Mouse (Mus musculus) gastrocnemius, postnatal 36 days (tissue): ENCODE measurements around the gene Appl1. TPM values are rescaled to one million over a fixed set of nuclear protein-coding genes. Genes with fewer than 3 reads are reported as not detected.
A peak's percentile ranks its signal among the peaks of the same experiment; 100 is the strongest.
"Not testable (repeated sequence)": the region's sequence is repeated elsewhere in the genome, so short reads cannot be mapped to it uniquely, and the experiment has no call there.

Experiments used
- DNase-seq, 2 experiments: peaks; one replicate each; pipeline ENCODE4 v3.0.0; 2022
- intact Hi-C: fragments of 180-260 bp; cut with DNase I; formaldehyde crosslinking; loops from one replicate; pipeline ENCODE4 v1.15.1; 2025
- total RNA-seq, 2 experiments: library from RNA; stranded (reverse); gene quantifications; 2 replicates each; pipeline ENCODE4 v1.2.3; 2021

Appl1 gene
- total RNA-seq, 2 experiments from 2014 or later = 14.4 to 14.6 TPM

- peak; percentile 95 to 98 for DNase-seq
- intact Hi-C loops = no loop called here
These were observed 546 bp downstream of the Appl1 start for GRCm38 (mm10) chr14:26970439-26970932.

- peak in 1 of 2 experiments; percentile 21 for DNase-seq
- intact Hi-C loops = no loop called here
These were observed 1.1 kb downstream of the Appl1 start for GRCm38 (mm10) chr14:26969856-26970407.

- intact Hi-C loops = no loop called here
- no peak for DNase-seq
These were observed 1.9 kb downstream of the Appl1 start for GRCm38 (mm10) chr14:26969164-26969563.

GRCm38 (mm10) chr14:26960518-26960917 lies 10.5 kb downstream of the Appl1 start:
- DNase-seq = no peak
- intact Hi-C loops = no loop called here

- intact Hi-C loops, DNase-seq: not testable (repeated sequence)
These were observed 14.9 kb downstream of the Appl1 start for GRCm38 (mm10) chr14:26956139-26956538.

- intact Hi-C loops = no loop called here
These were observed 35.5 kb downstream of the Appl1 start for GRCm38 (mm10) chr14:26935558-26935957.

GRCm38 (mm10) chr14:26934891-26935290 lies 36.1 kb downstream of the Appl1 start:
- intact Hi-C loops = no loop called here

More at GRCm38 (mm10) chr14:26935558-26935957, 35.5 kb downstream of the Appl1 start:
- DNase-seq = no peak

GRCm38 (mm10) chr14:26923702-26924421 lies 47.2 kb downstream of the Appl1 start:
- intact Hi-C loops = no loop called here
- no peak for DNase-seq

More at GRCm38 (mm10) chr14:26934891-26935290, 36.1 kb downstream of the Appl1 start:
- no peak for DNase-seq

GRCm38 (mm10) chr14:26919310-26919709 lies 51.7 kb downstream of the Appl1 start:
- no peak for DNase-seq
- intact Hi-C loops = no loop called here

- DNase-seq = no peak
- intact Hi-C loops = no loop called here
These were observed 57.3 kb downstream of the Appl1 start for GRCm38 (mm10) chr14:26913681-26914268.

- DNase-seq = no peak
- intact Hi-C loops = no loop called here
These were observed 59.2 kb downstream of the Appl1 start for GRCm38 (mm10) chr14:26911826-26912225.

- no peak for DNase-seq
- intact Hi-C loops = no loop called here
These were observed 59.8 kb downstream of the Appl1 start for GRCm38 (mm10) chr14:26911201-26911600.

GRCm38 (mm10) chr14:26910461-26910860 lies 60.6 kb downstream of the Appl1 start:
- intact Hi-C loops, DNase-seq: not testable (repeated sequence)

GRCm38 (mm10) chr14:26907401-26907800 lies 63.6 kb downstream of the Appl1 start:
- DNase-seq = no peak
- intact Hi-C loops = no loop called here

GRCm38 (mm10) chr14:26900893-26901292 lies 70.1 kb downstream of the Appl1 start:
- intact Hi-C loops = no loop called here
- no peak for DNase-seq

GRCm38 (mm10) chr14:26899490-26899889 lies 71.5 kb downstream of the Appl1 start:
- DNase-seq = no peak
- intact Hi-C loops = no loop called here

- intact Hi-C loops = no loop called here
- DNase-seq = no peak
These were observed 76.6 kb downstream of the Appl1 start, which contains the start of gene Asb14 for GRCm38 (mm10) chr14:26894392-26894791. Gene Asb14, plus strand, starts transcription at chr14:26894557.

GRCm38 (mm10) chr14:26890777-26891176 lies 80.3 kb downstream of the Appl1 start:
- no peak for DNase-seq
- intact Hi-C loops = no loop called here

GRCm38 (mm10) chr14:26887244-26887643 lies 83.8 kb downstream of the Appl1 start:
- intact Hi-C loops = loop anchor here (10.0 kb wide), 1 partner anchor 422 kb away; no protein-coding TSS in a partner anchor
- no peak for DNase-seq

- intact Hi-C loops = loop anchor here (10.0 kb wide), 1 partner anchor 417 kb away; no protein-coding TSS in a partner anchor
These were observed 89.3 kb downstream of the Appl1 start for GRCm38 (mm10) chr14:26881700-26882099.

GRCm38 (mm10) chr14:26879976-26880375 lies 91.1 kb downstream of the Appl1 start:
- no peak for DNase-seq
- intact Hi-C loops = loop anchor here (10.0 kb wide), 1 partner anchor 415 kb away; no protein-coding TSS in a partner anchor

More at GRCm38 (mm10) chr14:26881700-26882099, 89.3 kb downstream of the Appl1 start:
- DNase-seq = no peak
